ENCODE assay signal across 8 mouse cellular contexts in the genomic region with DNA sequence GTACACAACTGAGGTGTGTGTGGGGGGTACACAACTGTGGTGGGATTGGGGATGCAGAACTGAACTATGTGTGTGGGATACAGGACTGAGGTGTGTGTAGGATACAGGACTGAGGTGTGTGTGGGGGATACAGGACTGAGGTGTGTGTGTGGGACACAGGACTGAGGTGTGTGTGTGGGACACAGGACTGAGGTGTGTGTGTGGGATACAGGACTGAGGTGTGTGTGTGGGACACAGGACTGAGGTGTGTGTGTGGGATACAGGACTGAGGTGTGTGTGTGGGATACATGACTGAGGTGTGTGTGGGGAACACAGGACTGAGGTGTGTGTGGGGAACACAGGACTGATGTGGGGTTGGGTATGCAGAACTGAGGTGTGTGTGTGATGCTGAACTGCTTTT.
DNase-seq lines count a peak whose midpoint lies in the region; ATAC-seq lines count a peak whose summit lies in the region.

No protein-coding gene starts in this region.

- peak; percentile 17 for DNase-seq in 3134 (ENCODE audit: extremely low read depth, insufficient read length, low spot score)
- DNase-seq in ES-CJ7 (ENCODE audit: low read depth, low spot score) = peak; percentile 10

- peak; percentile 64 for ATAC-seq in cerebellum, adult (ENCODE audit: insufficient number of reproducible peaks, low FRiP score, low TSS enrichment)
- peak; percentile 85 for ATAC-seq in erythroblast, adult 5-6 weeks (replicated peaks; ENCODE audit: low FRiP score, poor library complexity, severe bottlenecking)
- ATAC-seq in granulocyte monocyte progenitor cell, adult 5-6 weeks (replicated peaks; ENCODE audit: poor library complexity, severe bottlenecking) = peak; percentile 65
- peak; percentile 76 to 86; a peak in 3 of 4 replicates for ATAC-seq in hematopoietic stem cell, adult 5-6 weeks (replicated peaks in 1 of 2; ENCODE audit: insufficient read depth in 1 of 2, low FRiP score in 2 of 2, low TSS enrichment in 1 of 2, low read depth in 1 of 2, poor library complexity in 2 of 2, severe bottlenecking in 2 of 2)
- ATAC-seq in megakaryocyte-erythroid progenitor cell, adult 5-6 weeks (replicated peaks; ENCODE audit: low FRiP score, low TSS enrichment, poor library complexity, severe bottlenecking) = peak; percentile 91
- peak; percentile 80 for ATAC-seq in neutrophil, adult 5-6 weeks (ENCODE audit: extremely low read depth, insufficient number of reproducible peaks, low FRiP score, poor library complexity, severe bottlenecking)

Comparison
In these comparisons a context has a peak if more than half of its experiments do, and no peak if none do; other contexts are left out.
1. Peak in every context shown above with its lines: DNase-seq and ATAC-seq.